Mouse (Mus musculus) mouse trophoblast stem cell (cell line): ENCODE data around the gene Tnrc6c.

Experiments used
- in situ Hi-C, 2 experiments: fragments of 300-500 bp; cut with MseI, MboI; formaldehyde crosslinking; loops; 2 replicates in 1 of 2; 3 replicates in 1 of 2; pipeline ENCODE4 v1.15.1; 2025

Tnrc6c gene

DNA sequence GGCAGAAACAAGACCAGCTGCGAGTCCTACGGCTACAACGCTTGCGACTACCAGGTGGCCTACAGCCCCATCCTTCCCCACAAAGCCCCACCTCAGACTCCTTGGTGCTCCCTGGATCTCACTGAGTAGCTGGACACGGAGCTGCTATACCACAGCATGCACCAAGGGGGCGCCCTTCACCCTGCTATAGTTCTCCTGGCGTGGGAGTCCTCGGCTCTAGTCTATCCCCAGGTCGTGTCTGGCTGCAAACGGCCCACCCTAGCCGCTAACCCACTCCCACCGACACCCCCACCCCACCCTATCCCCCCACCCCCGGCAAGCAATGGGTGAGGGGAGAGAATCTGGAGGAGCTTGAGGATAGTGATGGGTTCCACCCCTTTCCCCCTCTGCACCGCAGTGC lies 136.2 kb downstream of the Tnrc6c start:
- in situ Hi-C loops: no loop called here

DNA sequence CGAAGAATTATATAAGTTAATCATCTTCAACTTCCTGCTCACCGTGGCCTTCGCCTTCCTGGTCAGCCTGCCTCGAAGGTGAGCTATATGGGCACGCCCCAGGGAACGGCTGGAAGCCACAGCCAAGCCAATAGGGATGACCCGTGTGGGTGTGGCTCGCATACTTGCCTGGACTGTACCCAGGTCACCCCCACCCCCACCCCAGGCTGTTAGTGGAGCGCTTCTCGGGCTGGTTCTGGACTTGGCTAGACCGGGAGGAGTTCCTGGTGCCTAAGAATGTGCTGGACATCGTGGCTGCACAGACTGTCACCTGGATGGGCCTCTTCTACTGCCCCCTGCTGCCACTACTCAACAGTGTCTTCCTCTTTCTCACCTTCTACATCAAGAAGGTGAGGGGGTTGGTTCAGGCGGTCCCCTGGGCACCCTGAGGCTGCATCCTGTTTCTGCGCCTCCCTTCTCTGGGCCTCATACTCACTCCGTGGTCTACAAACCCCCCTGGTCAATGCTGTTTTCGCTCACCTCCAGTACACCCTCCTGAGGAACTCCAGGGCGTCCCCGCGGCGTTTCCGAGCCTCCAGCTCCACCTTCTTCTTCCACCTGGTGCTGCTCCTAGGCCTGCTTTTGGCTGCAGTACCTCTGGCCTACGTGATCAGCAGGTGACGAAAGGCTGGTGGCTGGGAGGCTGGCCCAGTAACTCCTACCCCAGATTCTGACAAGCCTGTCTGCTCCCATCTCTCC lies 136.8 kb downstream of the Tnrc6c start:
- in situ Hi-C loops: no loop called here

DNA sequence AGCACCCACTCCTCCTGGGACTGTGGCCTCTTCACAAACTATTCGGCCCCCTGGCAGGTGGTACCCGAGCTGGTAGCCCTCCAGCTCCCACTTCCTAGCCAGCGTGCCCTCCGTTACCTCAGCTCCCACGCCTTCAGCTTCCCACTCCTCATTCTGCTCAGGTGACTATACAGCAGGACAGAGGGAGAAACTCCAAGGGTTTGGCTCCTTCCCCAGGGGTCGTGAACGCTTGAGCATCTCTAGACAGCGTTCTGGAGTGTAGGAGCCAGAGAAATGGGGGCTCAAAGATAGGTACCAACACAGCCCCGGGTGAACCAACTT lies 137.3 kb downstream of the Tnrc6c start:
- in situ Hi-C loops: no loop called here

DNA sequence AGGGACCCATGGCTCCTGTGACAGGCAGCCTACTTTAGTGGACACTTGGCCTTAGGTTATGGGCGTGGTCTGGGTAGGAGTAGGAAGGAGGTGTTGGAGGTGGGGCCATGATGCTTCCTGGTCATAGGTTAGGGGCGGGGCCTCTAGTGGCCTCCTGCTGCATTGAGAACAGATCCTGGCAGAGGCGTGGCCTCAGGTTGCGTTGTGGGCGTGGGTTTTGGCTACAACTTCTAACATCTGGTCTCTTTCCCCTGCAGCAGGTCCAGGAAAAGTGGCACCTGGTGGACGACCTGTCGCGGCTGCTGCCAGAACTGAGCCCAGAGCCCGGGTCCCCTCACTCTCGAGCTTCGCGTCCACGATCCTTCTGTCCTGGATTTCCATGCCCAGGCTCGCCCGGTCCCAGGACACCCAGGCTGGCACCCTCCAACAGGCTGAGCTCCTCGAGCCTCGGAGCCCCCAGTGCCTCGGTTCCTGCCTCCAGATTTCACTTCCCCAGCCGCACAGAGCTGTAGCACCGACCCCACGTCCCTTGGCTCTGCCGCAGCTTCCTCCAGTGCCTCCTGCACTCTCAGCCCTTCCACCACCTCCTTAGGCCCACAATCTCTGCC lies 138.3 kb downstream of the Tnrc6c start:
- in situ Hi-C loops: no loop called here

DNA sequence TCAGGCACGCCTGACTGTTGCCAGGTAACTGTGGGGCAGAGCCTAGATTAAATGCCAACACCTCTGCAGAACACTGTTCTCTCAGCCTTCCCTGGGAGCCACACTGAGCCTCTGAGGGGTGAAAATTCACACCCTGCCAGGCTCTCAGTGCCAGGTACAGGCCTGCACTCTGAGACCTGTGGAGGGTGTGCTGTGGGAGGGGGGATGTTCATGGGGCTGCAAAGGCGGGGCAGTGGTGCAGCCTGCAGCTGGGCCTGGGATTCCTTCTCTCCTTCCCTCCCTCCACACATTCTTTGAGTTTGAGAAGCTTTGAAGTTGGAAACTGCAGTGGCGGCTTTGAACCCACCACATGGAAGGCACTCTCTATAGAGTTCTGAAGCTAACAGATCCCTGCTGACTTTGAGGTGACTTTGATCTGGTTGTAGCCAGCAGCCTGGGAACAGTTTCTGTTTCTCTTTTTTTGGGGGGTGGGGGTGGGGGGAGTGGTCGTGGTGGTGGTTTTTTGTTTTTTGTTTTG lies 140.0 kb downstream of the Tnrc6c start:
- in situ Hi-C loops: no loop called here

GRCm38 (mm10) chr11:117796954-117797353 lies 142.9 kb downstream of the Tnrc6c start:
- in situ Hi-C loops: no loop called here

- in situ Hi-C loops: no loop called here
These were observed 143.5 kb downstream of the Tnrc6c start, which contains the start of gene 6030468B19Rik for GRCm38 (mm10) chr11:117797511-117798159. TSS of gene 6030468B19Rik (plus strand) at chr11:117797660.

GRCm38 (mm10) chr11:117798160-117798541 lies 144.1 kb downstream of the Tnrc6c start:
- in situ Hi-C loops: no loop called here

DNA sequence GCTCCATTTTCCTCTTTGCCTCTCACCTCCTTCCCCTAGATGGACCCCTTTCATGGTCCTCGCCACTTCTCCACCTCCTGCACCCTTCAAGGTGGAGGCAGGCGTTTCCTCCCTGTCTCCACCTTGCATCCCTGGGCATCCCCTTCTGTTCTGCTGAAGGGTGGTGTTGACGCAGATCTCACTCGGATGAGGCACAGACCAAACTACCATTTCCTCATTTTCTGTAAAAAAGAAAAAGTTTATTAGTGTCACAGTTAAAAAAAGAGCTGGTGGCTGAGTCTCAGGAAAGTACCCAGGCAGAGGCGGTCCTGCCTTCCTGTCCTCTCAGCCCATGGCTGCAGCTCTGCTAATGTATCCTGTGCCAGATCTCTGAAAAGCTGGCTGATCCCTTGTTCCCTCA lies 145.1 kb downstream of the Tnrc6c start:
- in situ Hi-C loops: no loop called here

DNA sequence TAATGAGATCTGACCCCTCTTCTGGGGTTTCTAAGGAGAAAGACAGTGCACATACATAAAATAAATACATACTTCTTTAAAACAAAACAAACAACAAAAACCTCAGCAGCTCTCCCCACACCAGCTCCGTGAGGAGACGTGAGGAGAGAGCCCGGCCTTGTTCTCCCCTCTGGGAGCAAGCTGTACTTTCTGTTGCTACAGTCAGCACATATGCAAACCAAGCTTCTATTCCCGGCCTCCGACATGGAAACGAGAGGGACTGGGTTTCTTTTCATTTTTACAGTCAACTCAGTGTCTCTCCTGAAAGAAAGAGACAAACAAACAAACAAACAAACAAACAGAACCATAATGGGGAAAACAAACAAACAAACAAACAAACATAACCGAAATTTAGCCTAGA lies 145.9 kb downstream of the Tnrc6c start:
- in situ Hi-C loops: no loop called here

- in situ Hi-C loops: no loop called here
These were observed 147.6 kb downstream of the Tnrc6c start for GRCm38 (mm10) chr11:117801650-117802049.

- in situ Hi-C loops: no loop called here
These were observed 149.1 kb downstream of the Tnrc6c start for GRCm38 (mm10) chr11:117803166-117803688.

DNA sequence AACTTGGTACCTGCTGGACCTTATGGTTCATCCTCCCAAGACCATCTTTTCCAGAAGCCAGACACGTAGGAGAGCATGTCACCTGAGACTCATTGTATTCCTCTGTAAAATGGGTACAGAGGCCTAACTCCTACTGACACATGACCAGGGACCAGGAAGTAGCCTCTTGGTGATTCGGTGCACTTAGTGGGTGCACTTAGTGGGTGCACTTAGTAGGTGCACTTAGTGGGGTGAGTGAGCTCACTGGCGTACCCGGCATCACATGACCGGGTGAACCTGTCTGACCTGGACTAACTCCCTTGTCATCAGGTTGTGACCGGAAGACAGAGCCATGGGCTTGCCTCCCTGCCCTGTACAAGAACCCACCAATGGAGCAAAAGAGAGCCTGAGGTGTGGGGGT lies 152.7 kb downstream of the Tnrc6c start:
- in situ Hi-C loops: no loop called here

GRCm38 (mm10) chr11:117809407-117810311 lies 155.6 kb downstream of the Tnrc6c start, which contains the start of the genes Gm20708 and Syngr2:
TSS of gene Gm20708 (plus strand) at chr11:117809668.
TSS of gene Syngr2 (plus strand) at chr11:117809668.
- in situ Hi-C loops: no loop called here

GRCm38 (mm10) chr11:117810401-117811046 lies 156.4 kb downstream of the Tnrc6c start:
- in situ Hi-C loops: no loop called here
